Mouse (Mus musculus) urinary bladder, postnatal 14 days (tissue): ENCODE measurements around the gene March9.

Experiments used
- DNase-seq: peaks from one replicate; pipeline ENCODE4 v3.0.0; 2021; ENCODE audit warnings: low spot score

Gene March9

DNA sequence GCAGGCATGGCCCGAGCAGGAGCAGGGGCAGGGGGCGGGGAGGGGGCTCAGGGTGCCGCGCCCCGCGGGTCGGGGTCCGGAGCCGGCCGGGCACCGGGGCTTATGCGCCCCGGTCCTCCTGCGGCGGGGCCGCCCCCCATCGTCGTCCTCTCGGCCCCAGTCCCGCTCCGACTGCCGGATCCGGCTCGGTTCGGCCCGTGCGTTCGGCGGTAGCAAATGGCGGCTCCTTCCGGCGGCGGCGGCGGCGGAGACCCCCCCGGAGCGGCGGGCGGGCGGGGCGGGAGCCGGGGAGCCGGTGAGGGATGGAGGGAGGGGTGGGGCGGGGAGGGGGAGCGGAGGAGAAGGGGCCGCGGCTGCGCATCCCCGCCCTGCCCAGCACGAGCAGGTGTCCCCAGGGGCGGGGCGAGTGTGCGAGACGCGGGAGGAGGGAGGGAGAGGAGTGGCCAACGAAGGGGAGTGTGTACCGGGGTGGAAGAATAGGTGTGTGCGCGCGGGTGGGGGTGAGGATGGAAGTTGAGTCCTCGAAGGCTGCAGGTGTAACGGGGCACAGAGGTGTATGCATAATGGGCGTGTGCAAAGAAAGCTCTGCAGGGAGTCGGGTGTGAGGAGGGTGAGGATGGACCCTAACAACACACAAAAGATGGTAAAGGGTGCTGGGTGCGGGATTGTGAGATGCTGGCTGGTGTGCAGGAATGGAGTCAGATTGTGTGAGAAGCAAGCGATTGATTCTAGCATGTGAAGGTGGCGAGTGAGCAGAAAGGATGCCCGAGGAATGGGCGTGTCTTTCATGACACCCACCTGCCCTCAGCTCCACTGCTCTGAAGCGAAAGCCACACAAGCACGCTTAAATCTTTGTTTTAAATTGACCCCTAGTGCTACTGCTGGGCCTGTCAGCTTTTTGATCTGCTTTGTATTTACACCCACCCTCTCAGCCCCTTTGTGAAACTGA lies at the start of gene March9:
March9 (minus strand) TSS at position 217 of the 949 bp plus-strand sequence.
- DNase-seq, result peak; percentile 77

DNA sequence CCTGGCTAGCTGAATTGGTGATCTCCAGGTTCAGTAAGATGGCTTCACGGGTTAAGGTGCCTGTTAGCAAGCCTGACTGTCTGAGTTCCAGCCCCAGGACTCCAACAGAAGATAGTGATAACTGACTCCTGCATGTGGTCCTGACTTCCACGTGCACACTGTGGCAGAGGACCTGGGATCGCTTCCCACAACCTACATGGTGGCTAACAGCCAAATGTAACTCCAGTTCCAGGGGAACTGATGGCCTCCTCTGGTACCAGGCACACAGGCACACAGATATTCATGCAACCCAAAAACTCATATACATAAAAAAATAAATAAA lies 48.2 kb upstream of the March9 start:
- DNase-seq, result no peak

DNA sequence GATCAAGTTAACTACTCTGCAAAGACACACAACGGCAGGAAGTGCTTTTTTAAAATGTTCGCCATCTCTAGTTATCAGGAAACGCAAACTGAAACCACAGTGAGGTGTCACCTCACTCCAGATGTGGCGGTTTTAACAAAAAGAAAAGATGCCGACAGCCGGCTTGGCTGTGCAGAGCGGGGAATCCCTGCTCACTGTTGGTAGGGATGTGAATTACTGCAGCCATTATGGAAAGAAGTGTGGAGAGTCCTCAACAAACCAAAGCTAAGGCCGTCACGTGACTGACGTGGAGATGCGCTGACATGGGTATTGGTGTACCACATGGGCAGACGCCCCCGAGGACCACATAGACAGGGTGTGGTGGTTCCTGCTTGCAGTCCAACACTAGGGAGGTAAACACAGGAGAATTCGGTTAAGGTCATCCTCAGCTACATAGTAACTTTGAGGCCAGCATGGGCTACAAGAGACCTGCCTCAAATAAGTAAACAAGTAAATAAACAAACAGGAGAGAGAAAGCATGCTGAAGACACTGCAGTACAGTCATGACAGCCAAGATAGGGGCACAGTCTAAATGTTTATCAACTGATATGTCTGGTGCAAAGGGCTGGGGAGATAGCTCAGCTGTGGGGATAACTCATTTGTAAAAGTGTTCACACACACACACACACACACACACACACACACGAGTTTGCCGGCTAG lies 47.7 kb upstream of the March9 start:
- DNase-seq, result no peak

DNA sequence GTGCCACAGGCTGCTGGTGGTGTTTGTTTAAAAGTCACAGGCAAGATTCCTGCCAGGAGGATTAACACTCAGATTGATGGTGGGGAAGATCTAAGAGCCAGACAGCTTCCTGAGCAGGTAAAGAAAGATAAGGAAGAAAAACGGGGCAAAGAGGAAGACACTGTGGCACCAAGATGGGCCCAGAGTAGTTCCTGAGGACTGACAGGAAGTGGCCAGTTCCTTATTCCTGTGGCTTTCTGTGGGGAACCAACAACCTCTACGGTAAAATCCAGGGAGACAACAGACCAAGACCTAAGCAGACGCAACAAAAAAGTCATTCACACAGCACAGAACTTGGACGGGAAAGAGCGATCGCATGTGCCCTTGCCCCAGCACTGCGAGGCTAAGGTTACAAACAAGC lies 43.6 kb upstream of the March9 start:
- DNase-seq, result no peak

DNA sequence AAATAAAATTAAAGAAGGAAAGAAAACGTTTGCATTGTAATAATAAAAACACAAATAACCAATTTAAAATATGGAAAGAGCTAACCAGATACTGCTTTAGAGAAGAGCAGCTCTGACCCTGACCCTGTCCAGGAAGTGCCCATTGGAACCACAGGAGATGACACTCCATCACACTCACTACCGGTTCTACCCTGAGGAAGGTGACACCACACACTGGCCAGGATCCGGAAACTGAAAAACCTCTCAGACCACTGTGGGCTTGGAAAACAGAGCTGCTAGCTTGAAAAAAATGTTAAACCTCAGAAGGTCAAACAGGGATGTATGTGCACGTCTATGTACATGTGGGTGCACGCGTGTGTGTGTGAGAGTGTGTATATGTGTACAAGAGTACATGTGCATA lies 41.2 kb upstream of the March9 start:
- DNase-seq, result no peak

DNA sequence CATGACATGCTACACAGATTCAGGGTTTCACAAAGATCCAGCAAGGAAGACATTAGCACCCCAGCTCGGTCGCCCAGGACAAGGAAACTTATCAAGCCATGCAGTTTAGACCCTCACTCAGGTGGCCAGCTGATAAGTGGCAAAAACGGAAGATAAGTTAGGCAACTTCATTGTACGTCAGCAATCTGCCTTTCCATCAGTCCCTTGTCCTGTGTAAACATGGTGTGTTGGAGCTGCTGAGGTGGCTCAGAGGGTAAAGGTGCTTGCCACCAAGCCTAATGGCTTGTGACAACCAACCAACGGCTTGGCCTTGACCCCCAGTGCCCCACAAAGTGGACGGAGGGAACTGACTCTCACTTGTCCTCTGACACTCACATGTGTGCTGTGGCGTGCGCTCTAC lies 40.4 kb upstream of the March9 start:
- DNase-seq, result no peak

DNA sequence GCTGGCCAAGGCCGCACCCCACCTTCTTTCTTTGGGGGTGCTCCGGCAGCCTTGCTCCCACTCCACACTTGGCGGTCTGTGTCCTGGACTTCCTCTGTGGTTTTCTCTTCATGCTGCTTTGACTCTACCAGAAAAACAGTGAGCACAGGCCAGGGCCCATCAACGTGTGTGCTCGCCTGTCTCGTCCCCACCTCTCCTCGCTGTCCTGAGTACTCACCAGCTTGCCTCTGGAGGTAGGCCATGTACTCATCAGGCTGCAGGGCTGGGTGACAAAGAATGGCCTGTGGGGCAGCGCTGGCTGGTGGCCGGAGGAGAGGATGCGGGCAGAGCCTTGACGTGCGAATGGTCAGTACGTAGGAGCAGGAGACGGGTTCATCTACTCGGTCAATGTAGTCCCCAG lies 39.9 kb upstream of the March9 start:
- DNase-seq, result no peak

DNA sequence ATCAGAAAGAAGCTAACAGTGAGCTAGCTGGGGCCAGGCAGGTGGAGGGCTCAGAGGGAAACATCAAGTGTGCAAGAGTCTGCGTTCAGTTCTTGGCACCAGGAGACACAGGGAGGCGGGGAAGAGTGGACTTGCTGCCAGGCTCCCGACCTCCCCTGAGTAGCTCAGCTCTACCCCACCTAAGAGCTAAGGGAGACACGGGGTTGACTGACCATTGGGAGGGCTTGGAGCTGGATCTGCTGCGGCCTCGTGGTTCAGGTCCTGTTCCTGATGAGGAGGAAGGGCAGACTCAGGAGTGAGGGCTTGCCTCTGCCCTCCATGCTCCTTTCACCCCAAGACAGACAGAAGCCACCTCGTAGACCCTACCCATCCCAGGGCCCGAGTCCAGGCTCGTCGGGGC lies 39.2 kb upstream of the March9 start:
- DNase-seq, result no peak

DNA sequence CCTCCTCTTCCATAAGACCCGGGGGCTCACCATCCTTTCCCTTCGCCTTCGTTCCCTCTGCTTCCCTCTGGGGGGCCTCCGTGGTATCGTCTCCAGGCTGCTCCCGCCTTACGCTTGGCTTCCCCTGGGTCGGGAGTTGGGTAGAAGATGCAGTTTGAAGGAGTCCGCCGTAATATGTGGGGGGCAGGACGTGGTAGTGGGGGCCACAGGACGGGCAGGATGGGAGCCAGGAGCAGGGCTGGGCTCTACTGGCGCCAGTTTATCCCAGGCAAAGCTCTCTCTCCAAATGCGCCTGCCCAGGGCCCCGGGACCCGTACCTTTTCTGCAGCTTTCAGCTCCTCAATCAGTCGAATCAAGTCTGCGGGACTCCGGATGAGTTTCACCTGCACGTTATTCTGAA lies 38.5 kb upstream of the March9 start:
- no peak for DNase-seq

DNA sequence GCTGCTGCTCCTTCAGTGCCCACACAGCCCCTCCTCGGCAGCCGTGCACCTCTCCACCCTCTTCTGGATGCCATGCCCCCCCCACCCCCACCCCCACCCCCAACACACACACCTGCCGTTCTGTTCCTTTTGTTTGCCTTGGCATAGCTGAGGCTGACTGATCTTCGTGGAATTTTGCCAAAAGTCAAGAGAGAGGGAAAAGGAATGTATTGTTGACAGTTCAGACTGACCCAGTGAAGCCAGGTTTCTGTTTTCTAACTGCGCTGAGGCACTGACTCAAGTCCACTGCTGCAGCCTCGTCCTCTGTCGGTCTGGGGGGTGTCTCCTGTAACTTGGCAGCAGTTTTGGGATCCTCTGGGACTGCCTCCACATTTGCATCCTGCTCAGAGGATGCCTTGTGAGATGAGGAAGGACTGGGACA lies 34.4 kb upstream of the March9 start:
- DNase-seq, result peak; percentile 41

DNA sequence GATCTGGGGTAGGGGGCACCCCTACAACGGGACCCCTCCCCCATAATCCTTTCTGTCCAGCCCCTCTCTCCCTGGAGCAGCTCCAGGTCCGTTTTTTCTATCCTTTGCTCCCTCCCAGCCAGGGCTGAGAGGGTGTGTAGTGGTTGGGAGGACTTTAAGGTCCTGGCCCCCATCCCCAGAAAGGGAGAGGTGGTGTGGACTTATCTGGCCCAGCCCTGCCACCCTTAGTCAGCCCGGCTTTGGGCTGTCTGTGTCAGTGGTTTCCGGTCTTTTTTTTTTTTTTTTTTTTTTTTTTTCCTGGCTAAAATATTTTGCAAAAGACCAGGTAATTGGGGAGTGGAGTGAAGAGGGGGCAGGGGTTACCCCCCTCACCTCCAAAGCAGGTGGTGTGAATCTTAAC lies 32.8 kb upstream of the March9 start:
- DNase-seq, result no peak

DNA sequence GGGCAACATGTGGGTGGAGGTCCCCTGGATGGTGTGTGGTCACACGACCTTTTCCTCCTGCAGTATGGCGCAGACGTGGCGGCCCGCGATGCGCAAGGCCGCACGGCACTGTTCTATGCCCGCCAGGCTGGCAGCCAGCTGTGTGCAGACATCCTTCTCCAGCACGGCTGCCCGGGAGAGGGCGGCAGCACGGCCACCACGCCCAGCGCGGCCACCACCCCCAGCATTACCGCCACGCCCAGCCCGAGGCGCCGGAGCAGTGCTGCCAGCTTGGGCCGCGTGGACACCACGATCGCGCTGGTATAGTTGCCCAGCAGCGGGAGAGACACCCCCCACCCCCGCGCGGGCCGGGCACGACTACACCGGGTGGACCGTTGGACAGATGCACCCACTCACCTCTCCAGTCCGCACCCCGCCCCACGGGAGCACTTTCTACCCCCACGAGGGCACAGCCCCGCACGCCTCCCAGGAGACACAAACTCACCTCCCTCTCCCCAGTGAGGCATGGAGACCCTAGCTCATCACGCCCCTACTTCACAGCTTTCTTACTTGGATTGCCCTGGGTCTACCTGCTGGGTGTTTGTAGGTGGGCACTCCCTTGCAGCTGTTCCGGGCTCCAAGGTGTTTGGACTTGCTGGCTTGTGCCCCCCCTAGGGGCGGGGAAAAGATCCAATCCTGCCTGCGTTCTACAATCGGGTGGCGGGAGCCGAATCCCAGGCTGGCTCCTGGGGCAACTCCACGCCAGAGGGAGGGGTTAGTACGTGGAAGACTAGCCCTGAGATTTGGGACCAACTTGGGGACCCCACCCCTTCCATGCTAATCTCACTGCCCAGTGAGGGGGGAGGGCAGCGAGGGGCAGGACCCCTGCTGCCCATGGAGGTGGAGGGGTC lies 31.8 kb upstream of the March9 start:
- DNase-seq, result peak; percentile 29

DNA sequence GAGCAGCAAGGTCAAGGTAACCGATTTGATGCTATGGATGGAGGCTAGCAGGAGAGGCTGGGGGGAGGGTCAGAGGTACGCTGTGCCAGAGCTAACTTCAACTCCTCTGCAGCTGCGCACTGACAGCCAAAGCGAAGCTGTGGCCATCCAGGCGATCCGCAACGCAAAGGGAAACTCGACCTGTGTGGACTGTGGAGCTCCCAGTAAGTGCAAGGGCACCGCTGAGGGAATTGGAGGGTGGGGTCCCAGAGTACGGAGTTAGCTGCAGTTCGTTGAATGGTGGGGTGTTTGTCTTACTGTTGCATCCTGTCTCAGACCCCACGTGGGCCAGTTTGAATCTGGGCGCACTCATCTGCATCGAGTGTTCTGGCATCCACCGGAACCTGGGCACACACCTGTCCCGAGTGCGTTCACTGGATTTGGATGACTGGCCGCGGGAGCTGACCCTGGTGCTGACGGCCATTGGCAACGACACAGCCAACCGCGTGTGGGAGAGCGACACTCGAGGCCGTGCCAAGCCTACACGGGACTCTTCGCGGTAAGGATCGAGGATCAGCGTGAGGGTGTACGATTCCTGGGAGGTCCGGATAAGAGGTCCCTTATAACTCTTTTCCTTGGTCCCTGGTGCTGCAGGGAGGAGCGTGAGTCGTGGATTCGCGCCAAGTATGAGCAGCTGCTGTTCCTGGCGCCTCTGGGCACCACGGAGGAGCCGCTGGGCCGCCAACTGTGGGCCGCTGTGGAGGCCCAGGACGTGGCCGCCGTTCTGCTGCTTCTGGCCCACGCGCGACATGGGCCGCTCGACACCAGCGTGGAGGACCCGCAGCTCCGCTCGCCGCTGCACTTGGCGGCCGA lies 30.8 kb upstream of the March9 start:
- peak; percentile 62 for DNase-seq

DNA sequence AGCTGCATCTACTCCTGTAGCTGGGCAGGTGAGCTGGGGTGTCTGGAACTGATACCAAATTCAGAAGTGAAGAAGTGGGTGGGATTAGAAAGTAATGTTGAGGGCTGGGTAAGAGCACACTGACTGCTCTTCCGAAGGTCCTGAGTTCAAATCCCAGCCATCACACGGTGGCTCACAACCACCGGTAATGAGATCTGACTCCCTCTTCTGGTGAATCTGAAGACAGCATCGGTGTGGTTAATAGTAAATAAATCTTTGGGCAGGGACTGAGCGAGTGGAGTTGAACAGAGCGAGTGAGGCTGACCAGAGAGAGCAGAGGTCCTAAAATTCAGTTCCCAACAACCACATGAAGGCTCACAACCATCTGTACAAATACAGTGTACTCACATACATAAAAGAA lies 25.6 kb upstream of the March9 start:
- DNase-seq, result no peak

DNA sequence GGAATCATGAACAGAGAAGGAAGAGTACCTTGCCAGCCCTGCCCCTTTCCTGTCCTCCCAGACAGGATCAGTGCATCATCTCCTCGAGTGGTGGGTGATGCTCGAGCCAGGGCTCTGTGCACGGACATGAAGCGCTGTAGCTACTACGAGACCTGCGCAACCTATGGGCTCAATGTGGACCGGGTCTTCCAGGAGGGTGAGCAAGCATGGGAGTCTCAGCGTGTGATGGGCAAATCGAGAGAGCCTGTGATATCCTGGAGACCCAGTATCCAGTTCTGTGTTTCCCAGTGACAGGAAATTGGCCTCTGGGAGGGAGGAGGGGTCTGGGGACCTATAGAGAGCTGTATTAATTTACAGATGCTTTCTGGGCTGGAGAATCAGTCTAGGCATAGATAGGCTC lies 25.1 kb upstream of the March9 start:
- DNase-seq, result no peak

DNA sequence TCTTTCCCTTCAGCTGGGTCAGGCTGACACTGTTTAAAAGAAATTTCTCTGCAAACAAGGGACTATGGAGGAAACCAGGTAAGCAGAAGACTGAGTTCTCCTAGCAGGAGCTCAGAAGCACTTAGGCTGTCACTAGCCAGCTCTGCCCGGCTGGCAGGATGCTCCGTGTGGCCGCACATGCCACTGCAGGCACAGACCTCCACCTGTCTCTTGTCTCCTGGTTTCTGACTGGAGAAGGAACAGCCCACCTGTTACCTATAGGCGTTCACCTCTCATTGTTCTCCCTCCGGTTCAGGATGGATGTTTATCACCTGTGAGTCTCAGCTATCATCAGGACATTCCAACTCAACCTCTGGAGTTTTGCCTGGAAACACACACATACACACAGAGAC lies 23.9 kb upstream of the March9 start:
- DNase-seq, result no peak

DNA sequence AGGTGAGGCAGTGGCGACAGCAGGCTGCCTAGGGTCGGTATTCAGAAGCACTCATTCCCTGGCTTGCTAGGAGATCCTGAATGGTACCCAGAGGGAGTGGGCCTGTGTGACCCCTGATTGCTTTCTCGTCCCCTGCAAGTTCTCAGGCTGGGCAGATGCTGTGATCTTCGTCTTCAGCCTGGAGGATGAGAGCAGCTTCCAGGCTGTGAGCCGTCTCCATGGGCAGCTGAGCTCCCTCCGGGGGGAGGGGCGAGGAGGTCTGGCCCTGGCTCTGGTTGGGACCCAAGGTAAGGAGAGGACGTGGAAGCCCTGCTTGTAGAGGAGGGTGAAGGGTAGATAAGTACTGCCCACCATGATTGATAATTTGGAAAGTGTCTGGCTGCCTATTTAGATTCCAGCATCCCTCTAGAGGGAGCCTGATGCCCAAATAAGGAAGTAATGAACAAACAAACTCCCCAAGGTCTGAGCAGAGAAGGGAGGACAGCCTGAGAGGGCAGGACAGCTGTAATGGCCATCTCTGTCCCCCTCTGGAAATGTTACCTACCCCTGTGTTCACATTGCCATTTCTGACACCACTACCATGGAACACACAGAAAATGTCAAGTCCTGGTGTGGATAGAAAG lies 23.4 kb upstream of the March9 start:
- DNase-seq, result no peak

DNA sequence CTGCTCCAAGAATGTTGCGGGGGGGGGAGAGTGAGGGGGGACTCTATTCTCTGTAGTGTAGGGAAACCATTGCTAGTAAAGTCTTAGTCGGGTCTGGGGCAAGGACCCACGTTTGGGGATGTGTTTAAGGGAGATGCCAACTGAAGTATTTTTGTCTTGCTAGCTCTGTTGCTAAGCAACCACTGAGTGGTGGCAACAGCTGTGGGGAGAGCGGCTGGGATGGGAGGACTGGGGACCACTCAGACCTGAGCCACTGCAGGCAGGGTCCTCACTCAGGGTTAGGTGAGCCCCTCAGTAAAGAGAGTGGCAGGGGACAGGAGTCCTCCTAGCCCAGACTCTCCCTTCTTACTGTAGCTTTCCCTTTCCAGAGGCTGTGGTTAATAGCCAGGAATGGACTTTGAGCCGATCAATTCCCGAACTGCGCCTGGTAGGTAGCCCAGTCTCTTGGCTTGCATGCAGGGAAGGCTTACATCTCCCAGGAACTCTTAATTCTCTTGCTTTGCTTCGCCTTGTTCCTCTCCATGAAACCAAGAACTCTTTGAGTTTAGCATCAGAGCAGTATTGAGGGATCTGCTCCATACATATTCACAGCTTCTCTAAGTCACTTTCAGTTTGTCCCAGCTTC lies 22.1 kb upstream of the March9 start:
- DNase-seq, result no peak

DNA sequence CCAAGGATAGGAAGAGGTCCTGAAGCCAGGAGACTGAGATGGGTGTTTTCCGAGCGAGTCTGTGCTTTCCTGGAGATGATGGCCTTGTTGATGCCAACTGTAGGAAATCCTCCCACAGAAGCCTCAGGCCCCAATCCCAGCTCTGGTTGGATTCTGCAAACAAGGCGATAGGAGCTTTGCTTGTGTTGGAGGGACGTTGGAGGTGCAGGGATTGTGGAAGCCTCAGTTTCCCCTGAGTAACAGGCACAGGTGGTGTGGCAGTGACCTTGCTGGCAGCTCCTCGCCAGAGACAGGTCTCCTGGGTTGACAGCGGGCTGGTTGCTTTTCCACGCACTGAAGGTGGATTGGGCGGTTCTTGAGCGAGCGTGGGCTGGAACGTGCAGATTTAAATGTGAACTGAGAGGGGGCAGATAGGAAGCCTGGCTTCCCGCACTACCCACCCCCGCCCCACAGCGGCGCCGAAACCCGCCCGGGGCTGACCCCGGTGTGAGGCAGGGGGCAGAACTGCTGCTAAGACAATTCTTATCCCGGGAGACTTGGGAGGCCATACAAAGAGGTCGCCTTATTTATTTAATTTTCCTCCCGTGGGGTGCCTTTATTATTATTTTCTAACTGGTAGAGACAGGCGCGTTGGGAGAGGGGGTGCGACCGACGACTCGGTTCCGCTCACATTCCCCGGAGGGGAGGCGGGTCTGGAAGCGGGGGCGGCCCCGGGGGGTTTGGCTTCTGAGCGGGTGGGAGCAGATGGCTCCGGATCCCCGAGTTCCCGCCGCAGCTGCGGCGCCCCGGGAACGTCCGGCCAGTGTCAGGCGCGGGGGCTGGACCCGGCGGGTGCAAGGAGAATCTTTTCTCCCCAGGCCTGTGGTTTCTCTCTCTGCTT lies 21.2 kb upstream of the March9 start:
- no peak for DNase-seq
